Mouse (Mus musculus) lung, embryonic 16.5 days (tissue): ENCODE measurements around the gene Agpat2. TPM values are rescaled to one million over a fixed set of nuclear protein-coding genes. Genes with fewer than 3 reads are reported as not detected.

Experiments used
- ATAC-seq: fragments of 200-750 bp; cut with Nextera tagmentation; 2 replicates; pipeline ENCODE4 v1.8.0; 2017; ENCODE audit warnings: low read depth, mild to moderate bottlenecking, moderate library complexity
- H3K27ac ChIP-seq: fragments of 300-500 bp; sonication (generic); 2 replicates; pipeline ENCODE4 v1.5.1; 2014; ENCODE audit warnings: mild to moderate bottlenecking, control low read depth, low read length
- H3K27me3 ChIP-seq: fragments of 300-500 bp; sonication (generic); 2 replicates; pipeline ENCODE4 v1.6.1; 2014; ENCODE audit warnings: low read depth, low read length, mixed read lengths; ENCODE audit not compliant: control insufficient read depth, insufficient read depth
- H3K36me3 ChIP-seq: fragments of 300-500 bp; sonication (generic); 2 replicates; pipeline ENCODE4 v1.6.1; 2014; ENCODE audit warnings: low read length; ENCODE audit not compliant: control insufficient read depth, insufficient read depth
- H3K4me1 ChIP-seq: fragments of 300-500 bp; sonication (generic); replicated peaks from 2 replicates; pipeline ENCODE4 v1.6.1; 2014; ENCODE audit warnings: low read length, mixed read lengths; ENCODE audit not compliant: control insufficient read depth, insufficient read depth
- H3K4me2 ChIP-seq: fragments of 300-500 bp; sonication (generic); 2 replicates; pipeline ENCODE4 v1.6.1; 2014; ENCODE audit warnings: low read depth, low read length, control low read depth
- H3K4me3 ChIP-seq: fragments of 300-500 bp; sonication (generic); 2 replicates; pipeline ENCODE4 v1.5.1; 2014; ENCODE audit warnings: mild to moderate bottlenecking, low read length, control low read depth
- H3K9ac ChIP-seq: fragments of 300-500 bp; sonication (generic); 2 replicates; pipeline ENCODE4 v1.6.1; 2014; ENCODE audit warnings: low read length, control low read depth
- H3K9me3 ChIP-seq: fragments of 300-500 bp; sonication (generic); 2 replicates; pipeline ENCODE4 v1.6.1; 2016; ENCODE audit warnings: low read length; ENCODE audit not compliant: control insufficient read depth
- WGBS: fragments of 180-500 bp; shearing (Covaris S2); extraction: QIAGEN DNeasy Blood & Tissue Kit; methylation state at CpG from one replicate; pipeline ENCODE4 v1.1.7; 2014; 5-methylcytosine and 5-hydroxymethylcytosine counted together
- polyA plus RNA-seq: library from polyadenylated mRNA; unstranded; fragments of >200 nt; fragmentation: Nextera tagmentation; extraction: Ambion mirVana; gene quantifications from 2 replicates; pipeline ENCODE4 v1.2.1, GENCODE M21; 2015

The Agpat2 gene
- polyA plus RNA-seq, 1 experiment from 2014 or later: 43.0 TPM

DNA sequence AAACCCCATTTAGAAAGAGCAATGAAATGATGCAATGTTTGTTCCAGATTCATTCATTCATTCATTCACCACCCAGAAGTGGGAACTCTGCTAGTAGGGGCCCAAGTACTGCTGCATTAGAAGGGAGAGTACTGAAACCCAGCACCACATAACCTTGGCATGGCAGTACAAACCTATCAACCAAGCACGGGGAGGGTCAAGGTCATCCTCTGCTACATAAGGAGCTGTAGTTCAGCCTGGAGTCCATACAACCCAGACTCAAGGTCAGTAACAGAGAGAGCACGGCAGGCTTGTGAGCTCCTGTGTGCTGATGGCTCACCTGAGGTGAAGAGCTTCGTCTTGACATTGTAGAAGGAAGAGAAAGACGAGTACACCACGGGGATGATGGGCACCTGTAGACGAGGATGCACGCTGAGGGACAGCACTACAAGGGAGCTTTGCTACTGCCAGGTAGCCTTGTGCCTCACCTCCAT lies 9.7 kb downstream of the Agpat2 start:
- Histone ChIP-seq H3K4me2 (no peak overlapping the region), H3K27ac (no peak overlapping the region), H3K4me3 (no peak overlapping the region), H3K9me3 (no peaks in the 10 kb centered on the region), H3K27me3 (no peaks in the 10 kb centered on the region), H3K36me3 (peaks cover 20% of the 10 kb centered on the region), H3K4me1 (peaks cover 9% of the 10 kb centered on the region), H3K9ac (no peak overlapping the region)
- WGBS: 82% methylated on average over 7 of the region's 7 CpGs
- peak; percentile 23 for ATAC-seq

DNA sequence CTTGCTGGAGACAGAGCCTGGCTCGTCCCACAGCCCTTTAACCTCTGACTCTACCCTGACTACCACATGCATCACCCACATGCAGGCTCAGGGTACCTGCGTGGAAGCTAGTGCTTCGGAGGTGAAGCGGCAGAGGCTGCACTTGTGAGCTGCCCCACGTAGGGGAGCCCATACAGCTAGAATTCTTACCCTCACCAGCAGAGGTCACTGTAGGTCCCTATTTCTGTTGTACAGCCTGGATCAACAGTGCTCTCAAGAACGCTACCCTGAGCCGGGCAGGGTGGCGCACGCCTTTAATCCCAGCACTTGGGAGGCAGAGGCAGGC lies 10.2 kb downstream of the Agpat2 start:
- peak; percentile 32 for ATAC-seq
- Histone ChIP-seq H3K27me3 (no peaks in the 10 kb centered on the region), H3K36me3 (peaks cover 20% of the 10 kb centered on the region), H3K4me3 (no peak overlapping the region), H3K9ac (no peak overlapping the region), H3K4me1 (peaks cover 9% of the 10 kb centered on the region), H3K27ac (no peak overlapping the region), H3K4me2 (no peak overlapping the region), H3K9me3 (no peaks in the 10 kb centered on the region)
- WGBS: 51% methylated on average over 9 of the region's 9 CpGs

DNA sequence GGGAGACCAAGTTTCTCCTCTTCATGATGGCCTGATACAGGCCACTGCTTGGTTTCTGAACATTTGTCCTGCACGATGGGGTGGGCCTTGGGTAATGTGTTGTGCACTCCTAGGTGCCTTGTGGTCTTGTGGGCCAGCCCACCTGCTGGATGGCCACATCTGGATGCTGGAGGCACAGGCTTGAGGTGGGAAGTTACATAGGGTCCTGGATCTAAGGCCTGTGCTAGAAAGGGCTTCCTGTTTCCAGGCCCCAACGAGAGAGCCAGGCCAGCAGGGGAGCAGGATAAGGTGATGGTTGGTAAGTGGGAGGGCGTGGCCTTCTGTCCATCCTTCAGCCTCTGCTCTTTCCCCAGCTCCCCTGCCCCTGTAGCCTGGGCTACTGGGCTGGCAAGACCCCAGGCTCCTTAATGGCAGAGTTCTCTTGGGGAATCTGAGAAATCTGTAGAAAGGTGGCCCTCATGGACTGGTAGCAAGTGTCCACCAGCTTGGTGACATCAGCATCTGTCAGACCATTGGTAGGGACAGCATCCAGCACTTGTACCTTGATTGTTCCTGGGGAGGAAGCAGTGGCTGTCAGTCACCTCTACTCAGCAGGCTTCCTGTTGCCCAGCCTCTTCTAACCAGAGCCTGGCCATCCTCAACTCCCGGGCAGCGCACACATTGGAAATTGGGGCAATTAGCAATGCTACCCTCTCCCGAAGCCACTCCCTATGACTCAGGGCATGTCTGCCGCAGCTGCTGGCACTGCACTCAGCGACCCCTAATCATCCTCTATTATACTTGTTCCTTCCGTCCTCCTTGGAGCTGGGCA lies 10.8 kb downstream of the Agpat2 start:
- peak; percentile 13 for ATAC-seq
- H3K36me3 ChIP-seq: peaks cover 20% of the 10 kb centered on the region

DNA sequence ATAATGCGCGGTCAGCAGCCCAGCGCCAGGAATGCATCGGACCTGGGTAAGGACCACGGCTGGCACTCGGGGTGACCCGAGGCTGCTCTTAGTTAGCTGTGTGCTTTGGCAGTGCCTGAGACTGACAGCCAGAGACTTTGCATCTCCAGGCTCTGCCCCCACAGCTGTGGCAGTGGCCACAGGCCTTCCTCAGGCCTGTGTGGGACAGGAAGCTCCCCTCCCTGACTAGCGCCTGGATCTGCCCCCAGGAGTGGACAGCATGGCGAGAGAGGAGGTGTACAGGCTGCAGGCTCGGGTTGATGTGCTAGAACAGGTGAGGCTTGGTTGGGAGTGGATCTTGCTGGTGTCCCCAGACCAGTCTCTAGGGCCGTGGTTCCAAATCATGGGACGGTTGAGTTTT lies 12.8 kb downstream of the Agpat2 start:
- Histone ChIP-seq H3K27ac (peak overlapping the region; percentile 61), H3K9ac (peak overlapping the region; percentile 83; the same call in 1 of the 2 replicates), H3K4me2 (peak overlapping the region; percentile 41), H3K36me3 (peaks cover 20% of the 10 kb centered on the region), H3K4me1 (peaks cover 18% of the 10 kb centered on the region), H3K9me3 (no peaks in the 10 kb centered on the region), H3K4me3 (peak overlapping the region; percentile 14; the same call in 1 of the 2 replicates), H3K27me3 (no peaks in the 10 kb centered on the region)
- no peak for ATAC-seq
- 69% methylated on average over 12 of the region's 12 CpGs for WGBS

More for the DNA sequence above, 10.8 kb downstream of the Agpat2 start:
- 66% methylated on average over 9 of the region's 9 CpGs for WGBS
- no peak overlapping the region for H3K4me2 ChIP-seq
- no peak overlapping the region for H3K27ac ChIP-seq
- H3K4me1 ChIP-seq: peaks cover 10% of the 10 kb centered on the region
- H3K4me3 ChIP-seq: no peak overlapping the region
- no peaks in the 10 kb centered on the region for H3K9me3 ChIP-seq
- H3K27me3 ChIP-seq: no peaks in the 10 kb centered on the region
- H3K9ac ChIP-seq: no peak overlapping the region

DNA sequence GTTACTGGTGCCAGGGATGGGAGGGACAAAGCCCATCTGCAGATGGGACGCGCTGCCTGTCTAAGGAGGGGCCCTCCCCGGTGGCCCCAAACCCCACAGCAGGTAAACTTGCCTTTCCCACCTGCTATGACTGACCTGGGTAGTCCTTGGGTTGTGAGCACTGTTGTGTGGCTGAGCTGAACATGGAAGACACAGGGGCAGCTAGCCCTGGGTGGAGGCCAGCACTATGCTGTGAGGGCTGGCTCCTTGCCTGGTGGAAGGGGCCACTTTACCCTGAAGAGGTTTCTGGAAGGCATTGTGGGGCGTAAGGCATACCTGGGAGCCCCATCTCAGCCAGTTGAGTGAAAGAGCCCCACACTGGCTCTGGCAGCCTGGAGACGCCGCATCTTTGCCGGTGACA lies 13.3 kb downstream of the Agpat2 start:
- Histone ChIP-seq H3K9ac (peak overlapping the region; percentile 83), H3K4me3 (peak overlapping the region; percentile 14; the same call in 1 of the 2 replicates), H3K27ac (peak overlapping the region; percentile 61), H3K27me3 (no peaks in the 10 kb centered on the region), H3K4me1 (peaks cover 21% of the 10 kb centered on the region), H3K9me3 (no peaks in the 10 kb centered on the region), H3K36me3 (peaks cover 19% of the 10 kb centered on the region), H3K4me2 (peak overlapping the region; percentile 41)
- no peak for ATAC-seq
- 82% methylated on average over 7 of the region's 7 CpGs for WGBS

DNA sequence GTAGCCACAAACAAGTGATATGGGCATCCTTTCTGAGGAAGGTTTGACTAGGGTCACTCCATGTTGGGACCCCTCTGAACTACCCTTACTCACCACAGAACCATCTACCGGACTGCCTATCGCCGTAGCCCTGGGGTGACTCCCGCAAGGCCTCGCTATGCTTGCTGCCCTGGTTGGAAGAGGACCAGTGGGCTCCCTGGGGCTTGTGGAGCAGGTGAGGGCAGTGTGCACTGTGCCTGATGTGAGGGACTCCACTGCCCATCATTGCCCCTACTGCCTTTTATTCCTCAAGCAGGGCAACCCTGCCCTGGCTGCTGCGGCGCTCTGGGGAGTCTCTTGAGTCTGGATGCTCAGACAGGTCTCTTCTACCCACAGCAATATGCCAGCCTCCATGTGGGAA lies 13.9 kb downstream of the Agpat2 start:
- Histone ChIP-seq H3K36me3 (peaks cover 17% of the 10 kb centered on the region), H3K4me1 (peaks cover 21% of the 10 kb centered on the region), H3K4me3 (peak overlapping the region; percentile 71), H3K4me2 (peak overlapping the region; percentile 41), H3K9me3 (no peaks in the 10 kb centered on the region), H3K27me3 (no peaks in the 10 kb centered on the region), H3K9ac (peak overlapping the region; percentile 83), H3K27ac (peak overlapping the region; percentile 41; the same call in 1 of the 2 replicates)
- ATAC-seq: no peak
- 87% methylated on average over 7 of the region's 7 CpGs for WGBS

- no peaks in the 10 kb centered on the region for H3K27me3 ChIP-seq
- H3K36me3 ChIP-seq: peaks cover 13% of the 10 kb centered on the region
- H3K4me3 ChIP-seq: peak overlapping the region; percentile 71
- peak overlapping the region; percentile 84 for H3K4me2 ChIP-seq
- no peaks in the 10 kb centered on the region for H3K9me3 ChIP-seq
- WGBS: 73% methylated on average over 10 of the region's 10 CpGs
- peaks cover 21% of the 10 kb centered on the region for H3K4me1 ChIP-seq
- peak overlapping the region; percentile 87; the same call in 1 of the 2 replicates for H3K27ac ChIP-seq
- peak overlapping the region; percentile 83 for H3K9ac ChIP-seq
- no peak for ATAC-seq
Measured at GRCm38 (mm10) chr2:26589284-26589683, 14.9 kb downstream of the Agpat2 start.

GRCm38 (mm10) chr2:26588573-26588972 lies 15.6 kb downstream of the Agpat2 start:
- peak overlapping the region; percentile 71 for H3K4me3 ChIP-seq
- H3K4me2 ChIP-seq: peak overlapping the region; percentile 84
- H3K27ac ChIP-seq: peak overlapping the region; percentile 87
- H3K9me3 ChIP-seq: no peaks in the 10 kb centered on the region
- WGBS: 39% methylated on average over 4 of the region's 4 CpGs
- no peak for ATAC-seq
- peak overlapping the region; percentile 83 for H3K9ac ChIP-seq
- H3K27me3 ChIP-seq: no peaks in the 10 kb centered on the region
- H3K36me3 ChIP-seq: peaks cover 11% of the 10 kb centered on the region
- peaks cover 21% of the 10 kb centered on the region for H3K4me1 ChIP-seq

DNA sequence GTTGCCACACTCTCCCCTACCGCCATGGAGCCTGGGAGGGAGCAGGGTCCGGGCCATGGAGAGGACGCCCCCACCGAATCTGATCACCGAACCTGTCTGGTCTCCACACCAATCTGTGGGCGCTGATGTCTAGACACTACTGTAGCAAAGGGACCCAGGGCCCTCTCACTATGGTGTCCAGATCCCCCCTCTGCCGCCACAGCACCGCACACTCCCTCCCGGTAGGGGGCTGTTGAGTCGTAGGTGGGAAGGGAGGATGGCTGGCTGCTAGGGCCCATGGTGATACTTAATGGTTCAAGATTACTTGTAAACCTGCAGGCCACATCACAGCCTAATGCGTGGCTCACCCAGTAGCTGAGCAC lies 17.2 kb downstream of the Agpat2 start:
- peaks cover 9% of the 10 kb centered on the region for H3K36me3 ChIP-seq
- no peaks in the 10 kb centered on the region for H3K9me3 ChIP-seq
- H3K27me3 ChIP-seq: no peaks in the 10 kb centered on the region
- 4% methylated on average over 11 of the region's 11 CpGs for WGBS
- peak overlapping the region; percentile 87 for H3K27ac ChIP-seq
- H3K4me3 ChIP-seq: peak overlapping the region; percentile 71
- H3K4me2 ChIP-seq: peak overlapping the region; percentile 84
- peak; percentile 23; the same call in 1 of the 2 replicates for ATAC-seq
- peak overlapping the region; percentile 83 for H3K9ac ChIP-seq
- peaks cover 21% of the 10 kb centered on the region for H3K4me1 ChIP-seq
